11 mouse cellular contexts compared by ENCODE assay signal in genomic region chr10:82796471-82797118, GRCm38 (mm10). TPM values are rescaled to one million over a fixed set of nuclear protein-coding genes. Genes with fewer than 3 reads are reported as not detected.
DNase-seq lines count a peak whose midpoint lies in the region; ATAC-seq and TF ChIP-seq lines count a peak whose summit lies in the region.
"Had no signal": no experiment of that assay in that cellular context is flagged by ENCODE, and none has a peak within 500 bp of the region (broad histone marks: within the 10 kb centered on the region; RNA-seq: fewer than 3 reads in every experiment).

No protein-coding gene starts in this region.

- 24% methylated on average over 12 of the region's 12 CpGs for WGBS in liver, postnatal 0 days (ENCODE audit: insufficient replicate concordance)

- no peak for TF ChIP-seq EP300 in liver, postnatal 0 days (IDR thresholded peaks at IDR 0.05; ENCODE audit: low read depth)

- no peak for TF ChIP-seq CTCF in brain, embryonic 14.5 days (IDR thresholded peaks at IDR 0.05; ENCODE audit: borderline replicate concordance, extremely low read depth, insufficient read depth, insufficient read length)
- TF ChIP-seq CTCF in liver, postnatal 0 days (IDR thresholded peaks at IDR 0.05; ENCODE audit: low read depth), result no peak

- no peaks in the 10 kb centered on the region for H3K27me3 ChIP-seq in liver, postnatal 0 days (ENCODE audit: insufficient read depth, low read length)
- H3K27me3 ChIP-seq: stomach, embryonic 15.5 days had no signal

- H3K4me2 ChIP-seq in liver, postnatal 0 days (ENCODE audit: low read depth, low read length), result peak overlapping the region; percentile 30

- peaks cover 18% of the 10 kb centered on the region for H3K4me1 ChIP-seq in liver, postnatal 0 days (ENCODE audit: insufficient read depth)

- no peaks in the 10 kb centered on the region for H3K36me3 ChIP-seq in liver, postnatal 0 days (replicated peaks; ENCODE audit: insufficient read depth, low read length)
- H3K36me3 ChIP-seq: stomach, embryonic 15.5 days had no signal

- peak; percentile 35 for DNase-seq in layer of hippocampus, adult 11-12 months (ENCODE audit: low spot score)
- no peak for DNase-seq in layer of hippocampus, postnatal 10 days (ENCODE audit: low spot score in 2 of 2)
- peak; percentile 30 for DNase-seq in brain, embryonic 14.5 days (ENCODE audit: low read depth)
- DNase-seq in liver, postnatal 0 days, result no peak
- DNase-seq in spleen, adult 12 weeks (ENCODE audit: low spot score), result no peak
- DNase-seq in natural killer cell, adult 2 months (ENCODE audit: low spot score in 2 of 2), result no peak
- DNase-seq: cerebellum, adult 8-10 months; gastrocnemius, postnatal 36 days had no signal

- H3K9ac ChIP-seq in liver, postnatal 0 days (replicated peaks), result no peak overlapping the region
- H3K9ac ChIP-seq: stomach, embryonic 15.5 days had no signal

- no peak overlapping the region for H3K4me3 ChIP-seq in liver, postnatal 0 days (ENCODE audit: low read depth, low read length)
- H3K4me3 ChIP-seq: stomach, embryonic 15.5 days had no signal

- ATAC-seq in CD4-positive, CD25-positive, alpha-beta regulatory T cell, adult 4 months, result peak; percentile 16
- no peak for ATAC-seq in liver, postnatal 0 days
- ATAC-seq in erythroid progenitor cell, adult 5-6 weeks (replicated peaks; ENCODE audit: low FRiP score, poor library complexity, severe bottlenecking), result no peak

- H3K9me3 ChIP-seq in liver, postnatal 0 days (ENCODE audit: low read length), result peaks cover under 1% of the 10 kb centered on the region; the same call in 1 of the 2 replicates
- H3K9me3 ChIP-seq: stomach, embryonic 15.5 days had no signal

- peak overlapping the region; percentile 55 for H3K27ac ChIP-seq in liver, postnatal 0 days (ENCODE audit: low read depth)
- H3K27ac ChIP-seq: stomach, embryonic 15.5 days had no signal

- TF ChIP-seq POLR2A in brain, embryonic 14.5 days (IDR thresholded peaks at IDR 0.05; ENCODE audit: borderline replicate concordance, extremely low read depth, insufficient read depth, insufficient read length, poor library complexity, severe bottlenecking), result no peak

RNA-seq across cellular contexts. Expression of gene Nfyb, which starts 32.7 kb away (rescaled TPM):
- 10 to 100 TPM; 64.2 to 68.3 TPM for total RNA-seq in layer of hippocampus, postnatal 10 days (2021)
- 10 to 100 TPM; 72.3 to 84.2 TPM for polyA plus RNA-seq in CD4-positive, CD25-positive, alpha-beta regulatory T cell, adult 4 months (2017; shearing (Covaris generic))
- 55.7 and 64.5 TPM in 2 replicates for polyA plus RNA-seq in brain, embryonic 14.5 days (2012; rRNA removed)
- 26.6 and 30.1 TPM in 2 replicates for polyA plus RNA-seq in liver, postnatal 0 days (2015; fragmentation: Nextera tagmentation; extraction: Ambion mirVana)
- total RNA-seq in erythroid progenitor cell, adult 5-6 weeks (2015; ENCODE audit: low replicate concordance), result 36.0 and 65.0 TPM in 2 replicates
- 81.4 and 122 TPM in 2 replicates for total RNA-seq in erythroid progenitor cell, adult 5-6 weeks (2017; ENCODE audit: low replicate concordance)

RNA-seq across cellular contexts. Expression of gene Txnrd1, which starts 37.2 kb away (rescaled TPM):
- total RNA-seq in layer of hippocampus, postnatal 10 days (2021), result 10 to 100 TPM; 74.1 to 77.4 TPM
- 10 to 100 TPM; 17.5 to 20.6 TPM for polyA plus RNA-seq in CD4-positive, CD25-positive, alpha-beta regulatory T cell, adult 4 months (2017; shearing (Covaris generic))
- polyA plus RNA-seq in brain, embryonic 14.5 days (2012; rRNA removed), result 105 and 115 TPM in 2 replicates
- polyA plus RNA-seq in liver, postnatal 0 days (2015; fragmentation: Nextera tagmentation; extraction: Ambion mirVana), result 26.7 and 28.1 TPM in 2 replicates
- 26.7 and 38.1 TPM in 2 replicates for total RNA-seq in erythroid progenitor cell, adult 5-6 weeks (2015; ENCODE audit: low replicate concordance)
- 38.2 and 56.8 TPM in 2 replicates for total RNA-seq in erythroid progenitor cell, adult 5-6 weeks (2017; ENCODE audit: low replicate concordance)

Comparison
In these comparisons a context has a peak if more than half of its experiments do, and no peak if none do; other contexts are left out.
1. DNase-seq: peak in layer of hippocampus, adult 11-12 months (single experiment) and brain, embryonic 14.5 days (single experiment); none in layer of hippocampus, postnatal 10 days (0 of 2), liver, postnatal 0 days (single experiment), spleen, adult 12 weeks (single experiment) and natural killer cell, adult 2 months (0 of 2).